Mouse (Mus musculus): ENCODE data around the gene Gm49320. TPM values are rescaled to one million over a fixed set of nuclear protein-coding genes. Genes with fewer than 3 reads are reported as not detected.

Gm49320 gene
- total and polyA plus RNA-seq, 2 experiments: 2.3 TPM; not detected in 1

DNA sequence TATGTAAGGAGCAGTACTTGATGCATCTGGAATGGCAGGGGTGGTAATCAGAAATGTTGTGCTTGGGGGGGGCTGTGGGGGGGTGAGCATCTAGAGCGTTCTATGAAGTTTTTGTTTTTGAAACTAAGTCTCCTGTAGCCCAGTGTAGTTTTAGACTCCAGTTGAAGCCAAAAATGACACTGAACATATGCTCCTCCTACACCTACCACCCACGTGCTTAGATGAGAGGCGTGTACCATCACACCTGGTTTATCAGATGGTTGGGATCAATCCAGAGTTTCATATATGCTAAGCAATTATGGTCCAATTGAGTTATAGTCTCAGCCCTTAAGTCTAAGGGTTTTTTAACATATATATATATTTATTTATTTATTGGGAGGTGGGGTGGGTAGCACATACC is 19.0 kb upstream of the Gm49320 start:
- H3K27ac ChIP-seq (replicated peaks; ENCODE audit: insufficient read depth, low read depth, low read length): no peak overlapping the region
- no peak overlapping the region for H3K9ac ChIP-seq (ENCODE audit: low read depth, low read length)
- no peak for DNase-seq (ENCODE audit: extremely low read depth, low read depth, low spot score)
- WGBS: 91% methylated on average over 3 of the region's 3 CpGs
- no peaks in the 10 kb centered on the region for H3K79me2 ChIP-seq (ENCODE audit: control insufficient read depth, insufficient read depth, low read length)
- peaks cover 11% of the 10 kb centered on the region for H3K27me3 ChIP-seq (ENCODE audit: control insufficient read depth, insufficient read depth, low read length)
- H3K4me1 ChIP-seq (ENCODE audit: control insufficient read depth, insufficient read depth, low read length): 0 out of 2 replicates have a peak, but pooled peaks cover 2% of the 10 kb centered on the region
- no peak overlapping the region for H3K4me3 ChIP-seq (ENCODE audit: insufficient read depth, low read depth, low read length)
- no peaks in the 10 kb centered on the region for H3K36me3 ChIP-seq (ENCODE audit: control insufficient read depth, insufficient read depth, low read length)
- no peak for TF ChIP-seq POLR2A (IDR thresholded peaks at IDR 0.05; ENCODE audit: extremely low read depth, insufficient read depth, low read length)
- no peak for TF ChIP-seq CTCF (IDR thresholded peaks at IDR 0.05; ENCODE audit: low read depth, low read length)

DNA sequence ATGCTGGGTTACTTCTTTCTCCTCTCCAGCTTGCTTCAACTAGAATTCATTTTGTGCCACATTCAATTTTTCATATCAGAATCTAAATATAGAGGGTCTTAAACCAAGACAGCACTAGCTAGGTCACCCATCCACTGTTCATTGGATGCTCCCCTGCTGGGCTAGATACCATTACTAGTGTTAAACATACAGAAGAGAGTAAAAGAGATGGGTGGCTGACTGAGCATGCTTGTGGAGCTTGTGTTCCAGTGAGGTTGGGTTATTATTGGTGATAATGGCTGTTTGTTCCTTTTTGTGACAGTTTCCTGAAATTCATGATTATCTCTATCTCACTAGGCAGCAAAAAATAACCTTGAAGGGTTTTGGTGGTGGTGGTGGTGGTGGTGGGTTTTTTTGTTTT is 16.6 kb upstream of the Gm49320 start:
- no peaks in the 10 kb centered on the region for H3K4me1 ChIP-seq (ENCODE audit: control insufficient read depth, insufficient read depth, low read length)
- no peak for DNase-seq (ENCODE audit: extremely low read depth, low read depth, low spot score)
- H3K27me3 ChIP-seq (ENCODE audit: control insufficient read depth, insufficient read depth, low read length): peaks cover 2% of the 10 kb centered on the region

DNA sequence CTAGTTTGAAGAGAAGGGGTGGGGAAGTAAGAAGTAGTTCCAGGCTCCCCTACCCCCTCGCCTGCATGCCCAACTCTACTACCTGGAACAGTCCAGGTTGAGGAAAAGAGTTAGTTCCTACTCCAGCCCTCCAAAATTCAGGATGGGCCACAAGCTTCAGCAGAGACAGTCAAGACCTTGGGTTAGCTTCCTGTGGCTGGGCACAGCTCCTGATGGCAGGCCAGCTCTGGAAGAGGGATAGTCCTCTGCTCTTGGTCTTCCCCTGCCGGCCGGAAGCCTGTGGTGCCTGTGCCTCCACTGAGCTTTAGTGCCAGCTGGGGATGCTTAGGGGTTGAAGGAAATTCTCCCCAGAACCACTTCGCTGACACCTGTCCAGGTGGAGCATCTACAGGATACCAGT is 12.3 kb upstream of the Gm49320 start:
- 53% methylated on average over 4 of the region's 4 CpGs for WGBS
- TF ChIP-seq POLR2A (IDR thresholded peaks at IDR 0.05; ENCODE audit: extremely low read depth, insufficient read depth, low read length) (no peak), CTCF (IDR thresholded peaks at IDR 0.05; ENCODE audit: low read depth, low read length) (no peak)
- DNase-seq (ENCODE audit: extremely low read depth, low read depth, low spot score): no peak
- Histone ChIP-seq H3K36me3 (ENCODE audit: control insufficient read depth, insufficient read depth, low read length) (no peaks in the 10 kb centered on the region), H3K9ac (ENCODE audit: low read depth, low read length) (no peak overlapping the region), H3K4me3 (ENCODE audit: insufficient read depth, low read depth, low read length) (no peak overlapping the region), H3K79me2 (ENCODE audit: control insufficient read depth, insufficient read depth, low read length) (no peaks in the 10 kb centered on the region), H3K27me3 (ENCODE audit: control insufficient read depth, insufficient read depth, low read length) (no peaks in the 10 kb centered on the region), H3K4me1 (ENCODE audit: control insufficient read depth, insufficient read depth, low read length) (no peaks in the 10 kb centered on the region), H3K27ac (replicated peaks; ENCODE audit: insufficient read depth, low read depth, low read length) (no peak overlapping the region)

More for the DNA sequence above, 16.6 kb upstream of the Gm49320 start:
- TF ChIP-seq CTCF (IDR thresholded peaks at IDR 0.05; ENCODE audit: low read depth, low read length) (no peak), POLR2A (IDR thresholded peaks at IDR 0.05; ENCODE audit: extremely low read depth, insufficient read depth, low read length) (no peak)
- no peak overlapping the region for H3K4me3 ChIP-seq (ENCODE audit: insufficient read depth, low read depth, low read length)
- no peak overlapping the region for H3K27ac ChIP-seq (replicated peaks; ENCODE audit: insufficient read depth, low read depth, low read length)
- H3K9ac ChIP-seq (ENCODE audit: low read depth, low read length): no peak overlapping the region
- no peaks in the 10 kb centered on the region for H3K79me2 ChIP-seq (ENCODE audit: control insufficient read depth, insufficient read depth, low read length)
- no peaks in the 10 kb centered on the region for H3K36me3 ChIP-seq (ENCODE audit: control insufficient read depth, insufficient read depth, low read length)

DNA sequence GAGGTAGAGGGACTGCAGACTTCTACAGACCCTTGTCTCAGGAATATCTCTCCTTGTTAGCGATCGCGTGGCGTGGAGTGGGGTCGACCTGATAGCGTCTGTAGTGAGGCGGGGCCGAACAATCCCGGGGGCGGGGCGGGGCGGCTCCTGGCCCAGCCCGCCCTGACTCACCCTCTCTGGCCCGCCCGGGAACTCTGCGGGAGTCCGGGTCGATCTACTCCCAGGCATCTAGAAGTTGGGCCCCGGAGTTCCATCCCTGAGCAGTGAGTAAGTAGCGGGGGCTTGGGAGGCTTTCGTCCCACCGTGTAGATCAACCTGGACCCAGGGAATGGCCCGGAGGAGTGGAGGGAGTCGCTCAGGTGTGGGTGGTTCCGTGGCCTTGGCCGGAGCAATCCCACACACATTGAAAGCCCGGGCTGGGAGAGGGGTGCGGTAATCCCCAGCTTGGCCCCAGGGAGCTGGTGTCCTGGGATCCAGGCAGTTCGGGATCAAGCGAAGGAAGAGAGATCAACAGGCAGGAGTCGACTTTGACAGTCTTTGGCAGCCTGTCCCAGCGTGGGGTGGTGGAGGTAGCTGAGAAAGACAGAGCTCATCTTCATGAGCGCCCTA is 11.8 kb upstream of the Gm49320 start, which contains the start of gene Lrrc8e:
Gene Lrrc8e, plus strand, starts transcription at position 89 of the 609 bp plus-strand sequence.
- H3K4me3 ChIP-seq (ENCODE audit: insufficient read depth, low read depth, low read length): peak within 1 kb of the TSS; percentile 19; the same call in 1 of the 2 replicates
- H3K27ac ChIP-seq (replicated peaks; ENCODE audit: insufficient read depth, low read depth, low read length): no peak within 1 kb of the TSS
- no peak within 1 kb of the TSS for H3K9ac ChIP-seq (ENCODE audit: low read depth, low read length)
- no peaks in the 10 kb centered on the region for H3K27me3 ChIP-seq (ENCODE audit: control insufficient read depth, insufficient read depth, low read length)
- H3K4me1 ChIP-seq (ENCODE audit: control insufficient read depth, insufficient read depth, low read length): no peaks in the 10 kb centered on the region
- no peaks in the 10 kb centered on the region for H3K79me2 ChIP-seq (ENCODE audit: control insufficient read depth, insufficient read depth, low read length)
- no peak for DNase-seq (ENCODE audit: extremely low read depth, low read depth, low spot score)
- no peaks in the 10 kb centered on the region for H3K36me3 ChIP-seq (ENCODE audit: control insufficient read depth, insufficient read depth, low read length)
- TF ChIP-seq POLR2A (IDR thresholded peaks at IDR 0.05; ENCODE audit: extremely low read depth, insufficient read depth, low read length) (no peak), CTCF (IDR thresholded peaks at IDR 0.05; ENCODE audit: low read depth, low read length) (no peak)
- 11% methylated on average over 33 of the region's 33 CpGs for WGBS

DNA sequence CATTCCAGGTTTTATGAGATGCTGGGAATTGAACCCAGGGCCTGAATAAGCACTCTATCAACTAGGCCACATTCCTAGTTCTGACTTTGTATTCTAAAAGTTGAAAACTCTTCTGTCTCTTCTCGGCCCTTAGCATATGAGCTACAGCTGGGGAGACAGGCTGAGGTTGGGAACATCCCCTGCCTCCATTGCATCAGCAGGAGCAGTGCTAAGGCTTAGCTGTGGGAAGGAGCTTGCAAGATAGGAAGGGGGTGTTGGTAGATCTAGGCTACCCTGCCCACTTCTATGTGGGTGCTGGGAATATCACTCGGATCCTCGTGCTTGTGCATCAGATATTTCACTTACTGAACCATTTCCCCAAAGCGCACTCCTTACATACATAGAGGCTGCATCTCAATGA is 10.7 kb upstream of the Gm49320 start:
- Histone ChIP-seq H3K4me1 (ENCODE audit: control insufficient read depth, insufficient read depth, low read length) (no peaks in the 10 kb centered on the region), H3K27ac (replicated peaks; ENCODE audit: insufficient read depth, low read depth, low read length) (no peak overlapping the region), H3K9ac (ENCODE audit: low read depth, low read length) (no peak overlapping the region), H3K4me3 (ENCODE audit: insufficient read depth, low read depth, low read length) (no peak overlapping the region), H3K27me3 (ENCODE audit: control insufficient read depth, insufficient read depth, low read length) (no peaks in the 10 kb centered on the region), H3K36me3 (ENCODE audit: control insufficient read depth, insufficient read depth, low read length) (no peaks in the 10 kb centered on the region), H3K79me2 (ENCODE audit: control insufficient read depth, insufficient read depth, low read length) (no peaks in the 10 kb centered on the region)
- DNase-seq (ENCODE audit: extremely low read depth, low read depth, low spot score): no peak
- TF ChIP-seq POLR2A (IDR thresholded peaks at IDR 0.05; ENCODE audit: extremely low read depth, insufficient read depth, low read length) (no peak), CTCF (IDR thresholded peaks at IDR 0.05; ENCODE audit: low read depth, low read length) (no peak)
- 98% methylated on average over 4 of the region's 4 CpGs for WGBS

DNA sequence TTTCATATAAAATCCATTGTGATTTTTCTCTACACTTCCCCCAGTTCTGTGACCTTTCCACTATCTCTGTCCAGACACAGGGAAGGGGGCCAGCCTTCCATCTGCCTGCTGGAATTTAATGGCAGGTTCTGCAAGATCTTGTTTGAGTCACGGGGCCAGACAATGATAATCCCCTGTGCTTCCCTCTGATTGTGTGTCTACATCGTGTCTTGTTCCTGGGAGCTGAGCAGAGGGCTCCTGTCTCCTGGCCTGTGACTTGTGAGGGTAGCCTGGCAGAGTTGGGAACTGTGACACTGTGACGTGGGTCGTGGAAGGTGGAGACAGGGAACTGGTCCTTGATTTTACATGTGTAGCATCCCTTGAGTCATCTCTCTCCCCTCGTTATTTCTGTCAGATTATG is 8.9 kb upstream of the Gm49320 start:
- Histone ChIP-seq H3K9ac (ENCODE audit: low read depth, low read length) (no peak overlapping the region), H3K4me1 (ENCODE audit: control insufficient read depth, insufficient read depth, low read length) (no peaks in the 10 kb centered on the region), H3K27me3 (ENCODE audit: control insufficient read depth, insufficient read depth, low read length) (no peaks in the 10 kb centered on the region), H3K4me3 (ENCODE audit: insufficient read depth, low read depth, low read length) (no peak overlapping the region), H3K27ac (replicated peaks; ENCODE audit: insufficient read depth, low read depth, low read length) (no peak overlapping the region), H3K79me2 (ENCODE audit: control insufficient read depth, insufficient read depth, low read length) (no peaks in the 10 kb centered on the region), H3K36me3 (ENCODE audit: control insufficient read depth, insufficient read depth, low read length) (no peaks in the 10 kb centered on the region)
- DNase-seq (ENCODE audit: extremely low read depth, low read depth, low spot score): no peak
- 65% methylated on average over 5 of the region's 5 CpGs for WGBS
- TF ChIP-seq POLR2A (IDR thresholded peaks at IDR 0.05; ENCODE audit: extremely low read depth, insufficient read depth, low read length) (no peak), CTCF (IDR thresholded peaks at IDR 0.05; ENCODE audit: low read depth, low read length) (no peak)

Measured in liver, adult 2 months (tissue).